Mouse (Mus musculus) embryo, embryonic 9.5 days (tissue): ENCODE measurements around the gene Zranb2.

ENCODE experiments used
- DNase-seq: peaks from one replicate; pipeline ENCODE4 v3.0.0-alpha.2; 2017; ENCODE audit errors: extremely low spot score

Zranb2 gene

DNA sequence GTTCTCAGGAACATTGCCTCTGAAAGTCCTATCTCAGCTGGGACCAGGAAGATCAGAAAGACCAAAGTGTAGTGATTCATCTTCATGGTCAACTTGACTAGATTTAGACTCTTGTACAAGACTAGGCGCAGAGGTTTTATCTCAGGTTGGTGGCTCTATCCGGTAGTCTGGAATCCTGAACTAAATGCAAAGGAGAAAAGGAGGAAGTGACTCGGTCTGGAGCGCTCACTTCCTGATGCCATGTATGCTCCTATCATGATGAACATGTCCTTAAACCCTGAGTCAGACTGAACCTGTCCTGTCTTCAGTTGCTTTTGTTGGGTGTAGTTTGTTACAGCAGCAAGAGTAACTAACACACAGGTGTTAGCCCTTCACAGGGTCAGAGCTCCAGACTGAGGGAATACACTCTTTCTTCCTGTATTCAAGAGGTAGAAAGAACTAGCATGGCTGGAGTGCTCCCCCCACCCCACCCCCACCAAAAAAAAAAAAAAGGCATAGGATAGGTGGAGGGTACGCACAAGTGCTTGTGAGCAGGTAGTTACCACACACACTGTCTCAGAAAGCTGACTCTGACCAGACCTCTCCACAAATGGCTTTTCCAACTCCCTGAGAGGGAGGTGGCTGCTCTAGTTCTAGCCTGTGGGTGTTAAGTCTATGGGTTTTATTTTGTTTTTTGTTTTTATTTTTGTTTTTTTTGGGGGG lies 44.7 kb downstream of the Zranb2 start:
- no peak for DNase-seq

GRCm38 (mm10) chr3:157579376-157579775 lies 45.4 kb downstream of the Zranb2 start:
- DNase-seq, result no peak

- DNase-seq, result no peak
Measured at GRCm38 (mm10) chr3:157580299-157580698, 46.3 kb downstream of the Zranb2 start.

DNA sequence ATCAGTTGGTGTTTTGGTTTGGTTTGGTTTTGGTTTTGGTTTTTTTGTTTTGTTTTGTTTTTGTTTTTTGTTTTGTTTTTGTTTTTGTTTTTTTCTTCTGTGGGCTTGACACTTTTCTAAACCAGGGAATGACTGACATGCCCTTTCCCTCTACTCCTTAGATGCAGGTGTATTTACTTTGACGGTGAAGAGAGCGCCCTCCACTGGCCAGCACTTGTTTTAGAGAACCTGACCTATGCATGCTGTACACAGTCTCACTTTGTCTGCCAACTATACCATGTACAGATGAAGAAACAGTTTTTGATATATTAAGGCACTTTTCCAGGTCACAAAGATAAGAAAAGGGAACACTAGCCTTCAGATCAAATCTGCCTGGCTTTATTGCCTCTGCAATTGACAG lies 47.8 kb downstream of the Zranb2 start:
- no peak for DNase-seq

DNA sequence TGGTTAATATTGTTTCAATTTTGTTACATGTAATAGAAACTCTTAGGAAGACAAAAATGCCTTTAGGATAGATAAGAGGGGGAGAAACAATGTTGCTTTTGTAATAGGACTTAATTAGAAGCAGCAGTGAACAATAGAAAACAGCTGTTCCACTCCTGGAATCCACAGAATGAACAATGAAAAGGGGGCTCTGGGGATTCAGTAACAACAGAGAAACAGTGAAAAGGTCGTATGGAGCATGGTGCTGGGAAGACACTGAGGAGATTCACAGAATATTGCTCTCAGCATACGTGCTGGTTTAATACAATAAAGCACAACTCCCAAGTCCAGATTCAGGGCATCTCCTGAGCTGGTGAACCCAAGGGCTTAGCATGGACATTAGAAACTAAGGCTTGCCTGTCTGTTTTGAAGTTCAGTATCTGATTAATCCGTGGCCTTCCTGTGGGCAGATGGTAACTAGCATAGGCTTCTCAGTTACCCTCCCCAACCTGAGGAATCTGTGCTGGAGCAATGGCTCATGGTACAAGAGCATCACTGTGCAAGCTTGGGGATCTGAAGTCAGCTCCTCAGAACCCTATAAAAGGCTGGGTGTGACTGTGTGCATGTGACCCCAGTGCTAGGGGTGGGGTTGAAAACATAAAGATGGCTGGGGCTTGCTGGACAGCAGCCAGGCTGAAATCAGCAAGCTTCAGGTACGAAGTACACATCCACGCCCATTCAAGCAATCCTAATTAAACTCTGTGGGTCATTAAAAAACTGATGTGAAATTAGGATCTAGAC lies 48.9 kb downstream of the Zranb2 start:
- DNase-seq, result peak; percentile 12

- DNase-seq, result no peak
Measured at GRCm38 (mm10) chr3:157597837-157598379, 63.9 kb downstream of the Zranb2 start.
